Mouse (Mus musculus) hindbrain, embryonic 11.5 days (tissue): Measurements from ENCODE around the gene Lpar6. TPM values are rescaled to one million over a fixed set of nuclear protein-coding genes. Genes with fewer than 3 reads are reported as not detected.
A peak's percentile ranks its signal among the peaks of the same experiment; 100 is the strongest.

Experiments
- ATAC-seq: fragments of 200-750 bp; cut with Nextera tagmentation; 2 replicates; pipeline ENCODE4 v1.8.0; 2017; ENCODE audit warnings: mild to moderate bottlenecking, moderate TSS enrichment, moderate library complexity; ENCODE audit not compliant: low FRiP score
- DNase-seq: peaks from one replicate; pipeline ENCODE4 v3.0.0-alpha.2; 2015; ENCODE audit warnings: low spot score
- H3K27ac ChIP-seq: fragments of 300-500 bp; sonication (generic); 2 replicates; pipeline ENCODE4 v1.5.1; 2014; ENCODE audit warnings: mild to moderate bottlenecking, low read depth, low read length
- H3K27me3 ChIP-seq: fragments of 300-500 bp; sonication (generic); 2 replicates; pipeline ENCODE4 v1.6.1; 2014; ENCODE audit warnings: mild to moderate bottlenecking, low read length, moderate library complexity, mixed read lengths; ENCODE audit not compliant: control insufficient read depth, insufficient read depth
- H3K36me3 ChIP-seq: fragments of 300-500 bp; sonication (generic); 2 replicates; pipeline ENCODE4 v1.6.1; 2014; ENCODE audit warnings: mild to moderate bottlenecking, low read length, moderate library complexity, mixed read lengths; ENCODE audit not compliant: control insufficient read depth, insufficient read depth
- H3K4me1 ChIP-seq: fragments of 300-500 bp; sonication (generic); replicated peaks from 2 replicates; pipeline ENCODE4 v1.6.1; 2014; ENCODE audit warnings: low read length, mixed read lengths; ENCODE audit not compliant: control insufficient read depth, insufficient read depth
- H3K4me2 ChIP-seq: fragments of 300-500 bp; sonication (generic); replicated peaks from 2 replicates; pipeline ENCODE4 v1.6.1; 2014; ENCODE audit warnings: mild to moderate bottlenecking, low read depth, low read length
- H3K4me3 ChIP-seq: fragments of 300-500 bp; sonication (generic); 2 replicates; pipeline ENCODE4 v1.5.1; 2014; ENCODE audit warnings: low read depth, low read length
- H3K9ac ChIP-seq: fragments of 300-500 bp; sonication (generic); 2 replicates; pipeline ENCODE4 v1.6.1; 2014; ENCODE audit warnings: low read depth, low read length
- H3K9me3 ChIP-seq: fragments of 300-500 bp; sonication (generic); 2 replicates; pipeline ENCODE4 v1.6.1; 2016; ENCODE audit warnings: low read length; ENCODE audit not compliant: control insufficient read depth
- WGBS: fragments of 180-500 bp; shearing (Covaris S2); extraction: QIAGEN DNeasy Blood & Tissue Kit; methylation state at CpG from one replicate; pipeline ENCODE4 v1.1.7; 2014; 5-methylcytosine and 5-hydroxymethylcytosine counted together
- microRNA counts: library from miRNA; unstranded; fragments of <30 nt; microRNA quantifications from one replicate; lab custom pipeline; 2015
- polyA plus RNA-seq: library from polyadenylated mRNA; unstranded; fragments of >200 nt; fragmentation: Nextera tagmentation; extraction: Ambion mirVana; gene quantifications from 2 replicates; pipeline ENCODE4 v1.2.1, GENCODE M21; 2014

Gene Lpar6
- polyA plus RNA-seq, 1 experiment from 2014 or later = 19.3 TPM

- DNase-seq (peak; percentile 29), ATAC-seq (no peak)
- Histone ChIP-seq H3K36me3 (no peaks in the 10 kb centered on the region), H3K27me3 (no peaks in the 10 kb centered on the region), H3K9ac (no peak overlapping the region), H3K27ac (no peak overlapping the region), H3K4me2 (no peak overlapping the region), H3K4me1 (no peaks in the 10 kb centered on the region), H3K4me3 (no peak overlapping the region), H3K9me3 (no peaks in the 10 kb centered on the region)
- WGBS = 48% methylated on average over 5 of the region's 5 CpGs
These were observed 34.1 kb downstream of the Lpar6 start for GRCm38 (mm10) chr14:73271807-73272206.

GRCm38 (mm10) chr14:73279096-73279495 is 41.4 kb downstream of the Lpar6 start:
- no peak overlapping the region for H3K9ac ChIP-seq
- no peak overlapping the region for H3K4me2 ChIP-seq
- no peaks in the 10 kb centered on the region for H3K36me3 ChIP-seq
- H3K27ac ChIP-seq = no peak overlapping the region
- WGBS = 90% methylated on average over 6 of the region's 6 CpGs
- H3K4me3 ChIP-seq = no peak overlapping the region
- H3K9me3 ChIP-seq = no peaks in the 10 kb centered on the region
- no peak for ATAC-seq
- H3K4me1 ChIP-seq = no peaks in the 10 kb centered on the region
- DNase-seq = no peak
- no peaks in the 10 kb centered on the region for H3K27me3 ChIP-seq

- H3K36me3 ChIP-seq = no peaks in the 10 kb centered on the region
- WGBS = 25% methylated on average over 1 of the region's 1 CpGs
- H3K27me3 ChIP-seq = no peaks in the 10 kb centered on the region
- DNase-seq (peak; percentile 13), ATAC-seq (no peak)
- H3K4me1 ChIP-seq = no peaks in the 10 kb centered on the region
- H3K4me3 ChIP-seq = no peak overlapping the region
- H3K27ac ChIP-seq = no peak overlapping the region
- H3K9ac ChIP-seq = no peak overlapping the region
- H3K4me2 ChIP-seq = no peak overlapping the region
- no peaks in the 10 kb centered on the region for H3K9me3 ChIP-seq
These were observed 43.3 kb downstream of the Lpar6 start for GRCm38 (mm10) chr14:73280996-73281395.

GRCm38 (mm10) chr14:73289915-73290314 is 52.2 kb downstream of the Lpar6 start:
- Histone ChIP-seq H3K27me3 (no peaks in the 10 kb centered on the region), H3K4me2 (no peak overlapping the region), H3K36me3 (no peaks in the 10 kb centered on the region), H3K4me1 (no peaks in the 10 kb centered on the region), H3K9ac (no peak overlapping the region), H3K4me3 (no peak overlapping the region), H3K9me3 (no peaks in the 10 kb centered on the region), H3K27ac (no peak overlapping the region)
- 98% methylated on average over 2 of the region's 2 CpGs for whole genome bisulfite sequencing
- no peak for ATAC-seq
- DNase-seq = no peak

DNA sequence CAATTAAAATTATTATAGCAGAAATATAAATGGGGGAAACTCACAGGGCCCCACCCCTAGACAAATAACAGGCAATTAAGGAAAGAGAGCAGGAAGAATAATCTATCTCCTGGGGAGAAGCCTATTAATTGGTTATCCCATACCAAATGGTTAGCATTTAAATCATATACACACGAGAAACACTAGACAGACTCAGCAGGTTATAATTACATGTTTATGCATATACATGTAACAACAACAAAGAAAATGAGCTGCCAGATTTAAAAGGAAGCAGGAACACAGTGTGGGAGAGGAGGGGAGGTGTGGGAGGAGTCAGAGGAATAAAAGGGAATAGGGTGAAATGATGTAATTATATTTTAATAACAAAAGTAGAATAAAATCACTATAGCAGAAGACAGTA is 54.7 kb downstream of the Lpar6 start:
- H3K9ac ChIP-seq = no peak overlapping the region
- no peak for ATAC-seq
- H3K4me2 ChIP-seq = no peak overlapping the region
- no peak for DNase-seq
- H3K4me3 ChIP-seq = no peak overlapping the region
- H3K27ac ChIP-seq = no peak overlapping the region
- H3K36me3 ChIP-seq = no peaks in the 10 kb centered on the region
- no peaks in the 10 kb centered on the region for H3K4me1 ChIP-seq
- no peaks in the 10 kb centered on the region for H3K27me3 ChIP-seq
- no peaks in the 10 kb centered on the region for H3K9me3 ChIP-seq
- WGBS = 83% methylated on average over 1 of the region's 1 CpGs

MicroRNAs within 50 kb of the gene (microRNA counts, 519-probe panel; counts per million panel counts)
- not detected for microRNA mmu-miR-687 (lab: Ali Mortazavi, UCI)

Other genes with a start within 250 kb of the Lpar6 start
- gene Cysltr2, start 188.8 kb upstream of the Lpar6 start, polyA plus RNA-seq = 0.11 TPM in 1 of 2 replicates, not detected in the other
- 145 and 157 TPM in 2 replicates for gene Rcbtb2, start 114.9 kb upstream of the Lpar6 start, polyA plus RNA-seq
- gene Rb1, start 87.9 kb downstream of the Lpar6 start, polyA plus RNA-seq = 37.8 and 43.0 TPM in 2 replicates
- gene Itm2b, start 147.4 kb downstream of the Lpar6 start, polyA plus RNA-seq = 379 and 387 TPM in 2 replicates